Mouse (Mus musculus) left cerebral cortex, adult 18-20 months (tissue): ENCODE measurements around the gene Il17rc. TPM values are rescaled to one million over a fixed set of nuclear protein-coding genes. Genes with fewer than 3 reads are reported as not detected.

Experiments used
- microRNA-seq, 2 experiments: library from miRNA; unstranded; fragments of <30 nt; microRNA quantifications; one replicate each; pipeline ENCODE4 v1.2.0; 2021
- total RNA-seq, 2 experiments: library from RNA; stranded (reverse); gene quantifications; 2 replicates each; pipeline ENCODE4 v1.2.3; 2021

The Il17rc gene
- total RNA-seq, 2 experiments from 2014 or later: 4.9 to 8.2 TPM

Small RNA genes lying within 50 kb of the gene (microRNA-seq; reads per million reads assigned to microRNA genes)
- gene Gm23365 (0 reads per million in 2 experiments), gene Gm24387 (0 reads per million in 2 experiments)

Other genes starting within 250 kb of the Il17rc start
- gene Mtmr14, start 233.6 kb upstream of the Il17rc start, total RNA-seq: 10 to 100 TPM; 13.8 to 18.4 TPM
- 10 to 100 TPM; 67.8 to 89.1 TPM for gene Cpne9, start 189.1 kb upstream of the Il17rc start, total RNA-seq
- 10 to 100 TPM; 29.1 to 31.2 TPM for gene Brpf1, start 164.3 kb upstream of the Il17rc start, total RNA-seq
- 1 to 10 TPM; 7.4 to 7.9 TPM for gene Ogg1, start 144.5 kb upstream of the Il17rc start, total RNA-seq
- 100 to 1,000 TPM; 124 to 128 TPM for gene Camk1, start 127.4 kb upstream of the Il17rc start, total RNA-seq
- gene Tada3, start 93.5 kb upstream of the Il17rc start, total RNA-seq: 10 to 100 TPM; 46.8 to 53.7 TPM
- 100 to 1,000 TPM; 256 to 267 TPM for gene Arpc4, start 93.3 kb upstream of the Il17rc start, total RNA-seq
- gene Ttll3, start 82.2 kb upstream of the Il17rc start, total RNA-seq: 10 to 100 TPM; 11.2 to 12.5 TPM
- 10 to 100 TPM; 14.7 to 19.8 TPM for gene Rpusd3, start 52.1 kb upstream of the Il17rc start, total RNA-seq
- not detected for gene Cidec, start 35.7 kb upstream of the Il17rc start, total RNA-seq
- gene Jagn1, start 28.9 kb upstream of the Il17rc start, total RNA-seq: 10 to 100 TPM; 41.9 to 42.6 TPM
- under 1 TPM; 0.28 to 0.56 TPM for gene Il17re, start 12.9 kb upstream of the Il17rc start, total RNA-seq
- 100 to 1,000 TPM; 112 to 116 TPM for gene Creld1, start 11.9 kb downstream of the Il17rc start, total RNA-seq
- 10 to 100 TPM; 52.8 to 54.9 TPM for gene Prrt3, start 30.5 kb downstream of the Il17rc start, total RNA-seq
- gene Emc3, start 60.2 kb downstream of the Il17rc start, total RNA-seq: 10 to 100 TPM; 71.8 to 77.6 TPM
- gene Fancd2, start 60.3 kb downstream of the Il17rc start, total RNA-seq: 1 to 10 TPM; 1.5 to 2.2 TPM
- gene Fancd2os, start 129.3 kb downstream of the Il17rc start, total RNA-seq: not detected
- gene Brk1, start 133.3 kb downstream of the Il17rc start, total RNA-seq: 100 to 1,000 TPM; 210 to 217 TPM
- gene Vhl, start 152.5 kb downstream of the Il17rc start, total RNA-seq: 10 to 100 TPM; 35.3 to 46.6 TPM
- 10 to 100 TPM; 23.5 to 25.4 TPM for gene Irak2, start 167.0 kb downstream of the Il17rc start, total RNA-seq
- 10 to 100 TPM; 70.1 to 80.2 TPM for gene Tatdn2, start 225.6 kb downstream of the Il17rc start, total RNA-seq
- gene Ghrl, start 248.5 kb downstream of the Il17rc start, total RNA-seq: not detected